Mouse (Mus musculus): ENCODE results near the gene Gns. TPM values are rescaled to one million over a fixed set of nuclear protein-coding genes. Genes with fewer than 3 reads are reported as not detected.

Gene Gns
- polyA plus RNA-seq, 1 experiment from 2014 or later, result 63.2 TPM

DNA sequence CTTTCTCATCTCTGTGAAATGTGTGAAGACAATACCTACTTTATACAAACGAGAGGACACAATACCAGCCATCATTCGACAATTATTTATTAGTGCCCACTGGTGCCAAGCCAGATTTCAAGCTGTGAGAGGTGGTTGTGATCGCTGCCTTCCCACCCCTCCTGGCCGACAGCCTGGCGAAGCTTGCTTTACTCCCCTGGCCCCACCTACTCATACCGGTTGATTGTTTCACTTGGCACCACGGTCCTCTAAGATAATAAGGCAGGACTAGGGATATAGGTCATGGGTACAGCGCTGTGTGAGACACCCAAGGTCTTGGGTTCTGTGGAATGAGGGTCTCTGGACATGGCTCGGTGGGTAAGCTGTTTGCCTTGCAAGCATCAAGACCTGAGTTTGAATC lies 56.1 kb downstream of the Gns start:
- TF ChIP-seq CTCF (IDR thresholded peaks at IDR 0.05; ENCODE audit: low read depth), result no peak
- Histone ChIP-seq H3K9ac (ENCODE audit: low read depth, low read length) (no peak overlapping the region), H3K27ac (0 out of 2 replicates have a peak overlapping the region, but pooled peaks have one; percentile 42), H3K4me1 (replicated peaks; ENCODE audit: insufficient read depth, low read length) (peaks cover 45% of the 10 kb centered on the region), H3K9me3 (replicated peaks; ENCODE audit: low read length) (no peaks in the 10 kb centered on the region), H3K36me3 (ENCODE audit: insufficient read depth, low read length) (no peaks in the 10 kb centered on the region), H3K27me3 (ENCODE audit: insufficient read depth, low read length) (no peaks in the 10 kb centered on the region), H3K4me2 (ENCODE audit: low read length) (no peak overlapping the region), H3K4me3 (replicated peaks; ENCODE audit: low read depth, low read length) (no peak overlapping the region)
- ATAC-seq (replicated peaks; ENCODE audit: low FRiP score, low read depth), result no peak
- 50% methylated on average over 9 of the region's 9 CpGs for WGBS
- no peak for DNase-seq (ENCODE audit: low spot score)

- no peak overlapping the region for H3K9ac ChIP-seq (ENCODE audit: low read depth, low read length)
- 85% methylated on average over 11 of the region's 11 CpGs for WGBS
- TF ChIP-seq CTCF (IDR thresholded peaks at IDR 0.05; ENCODE audit: low read depth), result no peak
- no peaks in the 10 kb centered on the region for H3K9me3 ChIP-seq (replicated peaks; ENCODE audit: low read length)
- no peak overlapping the region for H3K4me3 ChIP-seq (replicated peaks; ENCODE audit: low read depth, low read length)
- no peak for ATAC-seq (replicated peaks; ENCODE audit: low FRiP score, low read depth)
- peaks cover 41% of the 10 kb centered on the region for H3K4me1 ChIP-seq (replicated peaks; ENCODE audit: insufficient read depth, low read length)
- H3K4me2 ChIP-seq (ENCODE audit: low read length), result no peak overlapping the region
- no peak overlapping the region for H3K27ac ChIP-seq
- DNase-seq (ENCODE audit: low spot score), result no peak
- H3K27me3 ChIP-seq (ENCODE audit: insufficient read depth, low read length), result no peaks in the 10 kb centered on the region
- H3K36me3 ChIP-seq (ENCODE audit: insufficient read depth, low read length), result no peaks in the 10 kb centered on the region
Observed at GRCm38 (mm10) chr10:121421657-121422290, 56.9 kb downstream of the Gns start.

DNA sequence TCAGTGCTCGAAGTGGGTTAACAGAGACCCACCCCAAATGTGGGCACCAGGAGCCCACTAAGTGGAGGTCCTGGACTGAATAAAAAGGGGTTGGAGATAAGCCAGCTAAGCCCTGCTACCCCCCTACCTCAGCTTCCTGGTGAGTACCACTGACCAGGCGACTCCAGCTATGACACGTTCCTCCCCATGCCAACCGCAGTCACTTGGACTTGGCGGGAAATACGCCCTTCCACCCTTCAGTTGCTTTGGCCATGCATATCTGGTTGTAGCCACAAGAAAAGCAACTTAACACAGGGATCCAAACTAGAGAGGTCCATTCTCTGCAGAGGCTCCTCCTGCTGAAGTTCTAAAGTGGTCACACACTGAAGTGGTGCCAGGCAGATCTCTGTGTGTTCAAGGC lies 57.4 kb downstream of the Gns start:
- H3K9me3 ChIP-seq (replicated peaks; ENCODE audit: low read length), result no peaks in the 10 kb centered on the region
- H3K4me2 ChIP-seq (ENCODE audit: low read length), result no peak overlapping the region
- H3K27ac ChIP-seq, result no peak overlapping the region
- ATAC-seq (replicated peaks; ENCODE audit: low FRiP score, low read depth) (no peak), DNase-seq (ENCODE audit: low spot score) (no peak)
- no peak overlapping the region for H3K9ac ChIP-seq (ENCODE audit: low read depth, low read length)
- no peak overlapping the region for H3K4me3 ChIP-seq (replicated peaks; ENCODE audit: low read depth, low read length)
- WGBS, result 72% methylated on average over 6 of the region's 6 CpGs
- no peaks in the 10 kb centered on the region for H3K36me3 ChIP-seq (ENCODE audit: insufficient read depth, low read length)
- no peaks in the 10 kb centered on the region for H3K27me3 ChIP-seq (ENCODE audit: insufficient read depth, low read length)
- peaks cover 40% of the 10 kb centered on the region for H3K4me1 ChIP-seq (replicated peaks; ENCODE audit: insufficient read depth, low read length)
- TF ChIP-seq CTCF (IDR thresholded peaks at IDR 0.05; ENCODE audit: low read depth), result no peak

- Histone ChIP-seq H3K36me3 (ENCODE audit: insufficient read depth, low read length) (no peaks in the 10 kb centered on the region), H3K4me1 (replicated peaks; ENCODE audit: insufficient read depth, low read length) (peaks cover 47% of the 10 kb centered on the region), H3K4me3 (replicated peaks; ENCODE audit: low read depth, low read length) (no peak overlapping the region), H3K27ac (peak overlapping the region; percentile 39), H3K9me3 (replicated peaks; ENCODE audit: low read length) (no peaks in the 10 kb centered on the region), H3K27me3 (ENCODE audit: insufficient read depth, low read length) (no peaks in the 10 kb centered on the region), H3K9ac (ENCODE audit: low read depth, low read length) (no peak overlapping the region), H3K4me2 (ENCODE audit: low read length) (no peak overlapping the region; the same call in 1 of the 2 replicates)
- DNase-seq (ENCODE audit: low spot score), result no peak
- 48% methylated on average over 16 of the region's 16 CpGs for WGBS
- no peak for ATAC-seq (replicated peaks; ENCODE audit: low FRiP score, low read depth)
- TF ChIP-seq CTCF (IDR thresholded peaks at IDR 0.05; ENCODE audit: low read depth), result 0 out of 2 replicates have a peak, but pooled peaks have one; percentile 2
Observed at GRCm38 (mm10) chr10:121423541-121424349, 58.9 kb downstream of the Gns start.

DNA sequence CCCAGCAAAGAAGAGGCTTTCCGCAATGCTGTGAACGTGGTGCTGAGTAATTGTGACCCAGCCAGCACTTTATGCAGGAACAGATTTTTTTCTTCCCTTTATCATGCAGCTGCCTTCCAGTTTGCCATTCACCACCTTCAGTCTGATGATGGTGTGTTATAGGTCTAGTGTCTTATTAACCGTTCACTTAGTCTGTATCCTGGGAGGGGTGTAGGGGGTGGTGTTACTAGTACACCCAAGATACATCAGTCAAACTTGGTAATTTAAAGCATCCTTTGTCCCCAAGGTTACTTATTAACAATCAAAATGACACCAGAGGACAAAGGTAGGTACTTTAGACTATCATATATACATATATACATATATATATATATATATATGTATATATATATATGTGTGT lies 59.6 kb downstream of the Gns start:
- no peak for ATAC-seq (replicated peaks; ENCODE audit: low FRiP score, low read depth)
- Histone ChIP-seq H3K9ac (ENCODE audit: low read depth, low read length) (no peak overlapping the region), H3K9me3 (replicated peaks; ENCODE audit: low read length) (no peaks in the 10 kb centered on the region), H3K36me3 (ENCODE audit: insufficient read depth, low read length) (no peaks in the 10 kb centered on the region), H3K27ac (no peak overlapping the region), H3K4me2 (ENCODE audit: low read length) (no peak overlapping the region), H3K4me1 (replicated peaks; ENCODE audit: insufficient read depth, low read length) (peaks cover 49% of the 10 kb centered on the region), H3K27me3 (ENCODE audit: insufficient read depth, low read length) (no peaks in the 10 kb centered on the region), H3K4me3 (replicated peaks; ENCODE audit: low read depth, low read length) (no peak overlapping the region)
- WGBS, result 71% methylated on average over 3 of the region's 3 CpGs
- no peak for DNase-seq (ENCODE audit: low spot score)
- no peak for TF ChIP-seq CTCF (IDR thresholded peaks at IDR 0.05; ENCODE audit: low read depth)

DNA sequence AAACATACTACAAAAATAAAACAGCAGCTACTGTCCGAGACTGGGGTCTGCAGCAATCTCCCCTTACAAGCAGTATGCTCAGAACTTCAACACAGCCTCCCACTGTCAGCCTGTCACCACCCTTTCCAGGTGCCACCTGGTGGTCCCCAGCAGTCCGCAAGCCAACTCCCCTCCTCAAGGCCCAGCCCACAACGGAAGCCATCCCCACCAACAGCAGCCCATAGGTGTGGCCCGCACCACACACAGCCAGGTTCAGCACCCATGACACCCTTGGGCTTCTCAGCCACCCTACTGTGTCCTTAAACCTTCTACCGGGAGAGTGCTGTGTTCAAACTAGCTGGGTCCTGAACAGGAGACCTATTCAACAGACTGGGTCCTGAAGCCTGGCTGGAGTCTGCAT lies 60.2 kb downstream of the Gns start:
- H3K4me2 ChIP-seq (ENCODE audit: low read length), result no peak overlapping the region
- 94% methylated on average over 5 of the region's 5 CpGs for WGBS
- no peak for TF ChIP-seq CTCF (IDR thresholded peaks at IDR 0.05; ENCODE audit: low read depth)
- ATAC-seq (replicated peaks; ENCODE audit: low FRiP score, low read depth), result no peak
- no peak overlapping the region for H3K27ac ChIP-seq
- DNase-seq (ENCODE audit: low spot score), result no peak
- no peaks in the 10 kb centered on the region for H3K27me3 ChIP-seq (ENCODE audit: insufficient read depth, low read length)
- H3K9ac ChIP-seq (ENCODE audit: low read depth, low read length), result no peak overlapping the region
- no peaks in the 10 kb centered on the region for H3K36me3 ChIP-seq (ENCODE audit: insufficient read depth, low read length)
- H3K4me1 ChIP-seq (replicated peaks; ENCODE audit: insufficient read depth, low read length), result peaks cover 49% of the 10 kb centered on the region
- no peak overlapping the region for H3K4me3 ChIP-seq (replicated peaks; ENCODE audit: low read depth, low read length)
- no peaks in the 10 kb centered on the region for H3K9me3 ChIP-seq (replicated peaks; ENCODE audit: low read length)

All from kidney, postnatal 0 days (tissue).